Mouse (Mus musculus) cerebellum, adult 9-10 months (tissue): ENCODE measurements around the gene Foxm1.

ENCODE experiments used
- DNase-seq: peaks from one replicate; pipeline ENCODE4 v3.0.0; 2022

Foxm1 gene

GRCm38 (mm10) chr6:128362381-128363006 lies at the start of gene Foxm1, which contains the start of gene Rhno1:
Foxm1 (plus strand) TSS chr6:128362967.
Rhno1 (minus strand) TSS chr6:128362911.
- peak; percentile 76 for DNase-seq

DNA sequence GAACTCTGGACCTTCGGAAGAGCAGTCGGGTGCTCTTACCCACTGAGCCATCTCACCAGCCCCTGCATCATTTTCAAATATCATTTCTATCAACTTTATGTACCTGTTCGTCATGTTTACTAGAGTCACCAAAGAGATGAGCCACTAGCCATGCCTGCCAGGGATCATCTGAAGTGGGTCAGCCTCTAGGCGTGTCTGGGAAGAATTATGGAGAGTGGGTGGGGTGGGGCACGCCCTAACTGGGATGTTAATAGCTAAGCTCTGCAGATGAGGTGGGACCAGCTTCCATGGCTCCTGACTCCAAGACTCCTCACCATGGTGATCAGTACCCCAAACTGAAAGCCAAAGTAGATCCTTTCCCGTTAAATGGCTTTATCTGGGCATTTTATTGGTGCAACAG lies 48.0 kb upstream of the Foxm1 start:
- DNase-seq: no peak

DNA sequence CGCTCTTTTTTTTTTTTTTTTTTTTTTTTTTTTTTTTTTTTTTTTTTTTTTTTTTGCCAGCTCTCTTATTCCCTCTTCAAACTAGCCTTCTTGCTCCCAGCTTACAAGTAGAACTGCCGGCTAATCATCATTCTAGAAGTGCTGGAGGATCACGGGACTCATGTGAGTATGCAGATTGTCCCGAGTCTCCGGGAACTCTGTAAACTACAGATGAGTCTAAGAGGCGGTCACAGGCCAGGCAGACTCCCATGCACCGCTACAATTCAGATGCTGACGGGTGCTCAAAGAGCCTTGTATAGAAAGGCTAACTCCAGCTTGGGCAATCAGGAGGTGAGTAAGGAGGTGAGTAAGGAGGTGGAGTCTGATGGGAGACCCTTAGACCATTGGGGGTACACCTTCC lies 47.2 kb upstream of the Foxm1 start:
- DNase-seq: no peak

GRCm38 (mm10) chr6:128318317-128318716 lies 44.5 kb upstream of the Foxm1 start:
- peak; percentile 80 for DNase-seq

DNA sequence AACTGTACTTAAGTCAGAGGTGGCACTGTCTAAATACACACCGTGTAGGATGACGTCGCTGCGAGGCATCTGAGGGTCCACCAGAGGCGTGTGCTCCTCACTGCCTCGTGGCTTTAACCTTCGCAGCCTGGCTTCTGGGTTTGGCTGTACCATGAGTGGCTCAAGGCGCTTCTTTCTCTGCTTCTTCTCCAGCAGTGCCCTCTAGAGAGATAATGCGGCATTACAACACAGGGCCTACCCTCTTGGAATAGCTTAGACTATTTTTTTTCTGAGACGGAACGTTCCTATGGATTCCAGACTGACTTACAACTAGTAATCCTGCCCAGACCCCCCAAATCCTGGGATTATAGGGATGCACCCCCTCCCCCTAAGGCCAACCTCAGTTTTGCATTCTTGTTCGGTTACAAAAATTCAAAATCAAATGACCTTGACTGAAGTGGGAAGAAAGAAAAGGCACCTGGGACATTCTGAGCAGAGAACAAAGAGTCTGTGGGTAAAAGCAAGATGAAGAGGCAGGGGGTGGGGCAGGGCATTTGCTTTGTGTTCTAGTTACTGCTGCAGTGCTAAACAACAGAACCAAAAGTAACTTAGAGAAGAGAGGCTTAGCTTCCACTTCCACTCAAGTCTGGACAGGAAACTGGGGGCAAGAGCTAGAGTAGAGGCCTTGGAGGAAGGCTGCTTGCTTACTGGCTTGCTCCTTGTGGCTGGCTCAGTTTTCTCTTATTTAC lies 28.2 kb upstream of the Foxm1 start:
- peak; percentile 82 for DNase-seq

DNA sequence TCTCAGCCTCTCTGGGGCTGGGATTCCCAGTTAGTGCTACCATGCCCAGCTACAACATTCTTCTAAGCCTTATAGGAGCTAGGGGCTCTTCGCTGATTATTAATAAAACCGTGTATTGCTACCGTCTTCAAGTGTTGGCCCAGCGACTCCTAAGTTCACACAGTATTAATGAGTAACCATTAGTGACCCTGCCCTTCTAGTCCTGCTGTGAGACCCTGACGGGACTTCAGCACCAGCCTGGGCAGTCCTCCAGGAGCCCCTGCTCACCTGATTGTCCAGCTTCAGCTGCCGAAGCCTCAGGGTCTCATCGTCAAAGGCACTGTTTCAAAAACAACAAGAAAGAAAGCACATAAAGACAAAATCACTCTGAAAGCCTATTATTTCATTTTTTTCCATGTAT lies 25.3 kb upstream of the Foxm1 start:
- DNase-seq: no peak

GRCm38 (mm10) chr6:128338876-128339275 lies 23.9 kb upstream of the Foxm1 start:
- no peak for DNase-seq

- no peak for DNase-seq
These were observed 20.6 kb upstream of the Foxm1 start for GRCm38 (mm10) chr6:128341956-128342723.

GRCm38 (mm10) chr6:128345623-128346022 lies 17.1 kb upstream of the Foxm1 start:
- no peak for DNase-seq

GRCm38 (mm10) chr6:128346782-128347181 lies 16.0 kb upstream of the Foxm1 start:
- no peak for DNase-seq

DNA sequence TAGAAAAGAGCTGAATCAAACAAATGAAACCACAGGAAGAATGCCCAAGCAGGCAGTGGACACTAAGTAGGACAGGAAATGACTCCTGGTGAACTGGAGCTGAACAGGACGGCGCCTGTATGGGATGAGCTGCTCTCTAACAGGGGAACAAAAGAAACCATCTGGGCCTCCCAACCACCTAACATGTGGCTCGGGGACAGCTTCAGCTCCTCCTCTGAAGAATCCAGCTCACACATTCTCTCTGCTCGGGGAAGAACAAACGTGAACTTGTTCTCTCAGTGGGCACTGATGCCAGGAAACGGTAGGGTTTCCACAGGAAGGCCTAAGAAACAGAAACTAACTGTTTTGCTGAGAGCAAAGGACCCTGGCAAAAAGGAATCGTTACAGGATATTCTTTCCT lies 13.1 kb upstream of the Foxm1 start:
- peak; percentile 46 for DNase-seq

DNA sequence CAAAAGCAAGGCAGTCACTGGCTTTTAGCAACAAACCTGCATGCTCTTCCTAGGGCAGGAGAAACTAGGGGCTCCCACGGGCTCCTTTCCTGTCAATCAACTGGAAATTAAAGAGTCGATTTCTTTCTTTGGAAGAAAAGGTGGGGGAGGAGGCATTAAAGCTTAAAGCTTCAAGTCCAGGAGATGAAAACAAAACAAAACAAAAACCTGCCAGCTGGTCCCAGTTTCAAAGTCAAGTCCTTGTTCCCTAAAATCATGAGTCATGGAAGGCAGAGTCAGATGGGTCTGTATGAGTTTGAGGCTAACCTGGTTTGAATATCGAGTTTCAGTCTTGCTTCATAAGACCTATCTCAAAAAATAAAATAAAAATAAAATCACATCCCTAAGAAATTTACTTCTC lies 8.6 kb upstream of the Foxm1 start:
- DNase-seq: no peak

DNA sequence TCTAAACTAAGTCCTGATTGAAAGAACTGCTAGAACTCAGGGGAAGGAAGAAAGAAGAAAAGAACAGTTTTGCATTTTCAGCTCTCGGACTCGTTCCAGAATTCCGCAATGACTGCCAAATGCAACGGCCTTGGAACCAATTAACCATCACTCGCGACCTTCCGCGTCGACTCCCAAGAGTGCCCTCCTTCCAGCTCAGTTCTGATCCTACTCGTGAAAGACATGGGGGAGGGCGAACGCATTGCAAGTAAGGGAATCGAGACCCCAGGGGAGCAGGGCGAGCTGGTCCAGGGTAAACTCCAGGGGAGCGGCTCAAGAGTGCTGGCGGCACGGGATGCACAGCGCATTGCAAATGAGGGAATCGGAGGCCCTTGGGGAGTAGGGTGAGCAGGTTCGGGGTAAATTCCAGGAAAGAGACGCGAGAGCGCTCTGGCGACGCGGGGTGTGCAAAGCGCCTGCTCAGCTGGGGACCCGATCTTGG lies 7.5 kb upstream of the Foxm1 start:
- DNase-seq: peak; percentile 67

- DNase-seq: peak; percentile 98
These were observed 6.9 kb upstream of the Foxm1 start, which contains the start of gene Tulp3 for GRCm38 (mm10) chr6:128355726-128356416. Tulp3 (minus strand) TSS chr6:128355851.

- DNase-seq: peak; percentile 76
These were observed 3.8 kb upstream of the Foxm1 start for GRCm38 (mm10) chr6:128358999-128359398.

- DNase-seq: no peak
These were observed 866 bp upstream of the Foxm1 start for GRCm38 (mm10) chr6:128361901-128362300.

GRCm38 (mm10) chr6:128363007-128363825 lies 449 bp downstream of the Foxm1 start:
- no peak for DNase-seq

DNA sequence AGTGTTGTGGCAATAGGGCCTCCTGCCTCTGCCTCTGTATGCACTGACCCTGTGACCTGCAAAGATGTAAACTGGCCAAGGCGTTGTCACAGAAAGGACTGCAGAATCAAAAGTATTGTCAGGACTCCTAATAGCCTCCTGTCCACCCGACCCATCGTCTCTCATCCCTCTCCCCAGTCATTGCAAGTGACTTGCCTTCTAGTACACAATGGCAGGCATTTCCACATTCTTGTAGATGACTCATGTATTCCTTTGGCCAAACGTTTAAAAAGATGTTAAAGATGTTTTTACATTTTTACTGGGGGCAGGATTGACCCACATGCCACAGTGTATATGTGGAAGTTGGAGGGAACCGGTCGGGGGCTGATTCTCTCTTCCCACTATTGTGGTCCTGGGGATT lies 2.0 kb downstream of the Foxm1 start:
- DNase-seq: no peak

DNA sequence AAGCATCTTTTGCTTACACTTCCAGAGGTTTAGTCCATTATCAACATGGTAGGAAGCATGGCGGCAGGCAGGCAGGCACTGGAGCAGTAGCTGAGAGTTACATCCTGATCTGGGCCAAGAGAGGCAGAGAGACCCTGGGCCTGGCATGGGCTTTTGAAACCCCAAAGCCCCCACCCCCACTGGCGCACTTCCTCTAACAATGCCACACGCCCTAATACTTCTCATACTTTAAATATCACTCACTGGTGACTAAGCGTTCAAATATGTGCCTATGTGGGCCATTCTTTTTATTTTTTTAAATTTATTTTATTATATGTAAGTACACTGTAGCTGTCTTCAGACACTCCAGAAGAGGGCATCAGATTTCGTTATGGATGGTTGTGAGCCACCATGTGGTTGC lies 3.7 kb downstream of the Foxm1 start:
- no peak for DNase-seq

GRCm38 (mm10) chr6:128370040-128370439 lies 7.3 kb downstream of the Foxm1 start:
- no peak for DNase-seq

DNA sequence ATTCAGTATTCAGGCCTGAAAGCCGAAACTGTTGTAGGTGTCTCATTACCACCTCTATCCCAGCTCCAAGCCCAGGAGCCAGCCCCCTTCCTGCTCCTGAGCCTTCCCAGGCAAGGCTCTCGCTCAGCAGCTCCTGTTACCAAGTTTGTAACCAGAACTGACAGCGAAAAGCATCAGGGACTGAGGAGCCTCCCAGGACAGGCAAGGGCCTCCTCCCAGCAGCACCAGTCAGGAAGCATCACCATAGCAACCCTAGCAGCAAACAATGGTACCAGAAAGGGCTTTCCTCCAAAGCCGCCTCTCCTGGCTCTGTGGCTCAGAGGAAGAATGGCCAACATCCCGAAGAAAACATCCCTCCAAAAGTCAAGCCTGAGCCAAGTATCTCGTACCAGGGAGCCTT lies 12.4 kb downstream of the Foxm1 start, which contains the start of the genes Tex52 and Gm44596:
Gene Tex52, plus strand, starts transcription at position 265 of the 400 bp plus-strand sequence.
Gene Gm44596, plus strand, starts transcription at position 312 of the 400 bp plus-strand sequence.
- DNase-seq: no peak
